Mouse (Mus musculus): ENCODE results near the gene Zfp810.
"Not testable (repeated sequence)": the region's sequence is repeated elsewhere in the genome, so short reads cannot be mapped to it uniquely, and the experiment has no call there.

Zfp810 gene

GRCm38 (mm10) chr9:22307156-22307919 lies at the start of gene Zfp810:
TSS of gene Zfp810 (minus strand) at chr9:22307648.
- peak; percentile 96 to 97 for DNase-seq

- DNase-seq, result no peak
These were observed 48.5 kb upstream of the Zfp810 start for GRCm38 (mm10) chr9:22355919-22356318.

GRCm38 (mm10) chr9:22353901-22354300 lies 46.5 kb upstream of the Zfp810 start:
- no peak for DNase-seq

GRCm38 (mm10) chr9:22353465-22353864 lies 46.0 kb upstream of the Zfp810 start:
- peak in 1 of 2 experiments; percentile 14 for DNase-seq

- DNase-seq, result no peak
These were observed 32.9 kb upstream of the Zfp810 start for GRCm38 (mm10) chr9:22340331-22340730.

- DNase-seq, result no peak
These were observed 29.8 kb upstream of the Zfp810 start for GRCm38 (mm10) chr9:22337217-22337616.

GRCm38 (mm10) chr9:22327475-22328387 lies 20.3 kb upstream of the Zfp810 start:
- peak; percentile 93 to 94 for DNase-seq

GRCm38 (mm10) chr9:22327099-22327474 lies 19.6 kb upstream of the Zfp810 start:
- DNase-seq, result peak; percentile 92 to 94

GRCm38 (mm10) chr9:22324579-22324978 lies 17.1 kb upstream of the Zfp810 start:
- no peak for DNase-seq

- DNase-seq, result no peak
These were observed 15.1 kb upstream of the Zfp810 start for GRCm38 (mm10) chr9:22322381-22323211.

GRCm38 (mm10) chr9:22319109-22319508 lies 11.7 kb upstream of the Zfp810 start:
- DNase-seq, result no peak

GRCm38 (mm10) chr9:22316047-22316446 lies 8.6 kb upstream of the Zfp810 start:
- not testable (repeated sequence) for DNase-seq

GRCm38 (mm10) chr9:22314066-22314465 lies 6.6 kb upstream of the Zfp810 start:
- peak; percentile 54 to 63 for DNase-seq

GRCm38 (mm10) chr9:22313218-22313617 lies 5.8 kb upstream of the Zfp810 start:
- DNase-seq, result peak; percentile 39 to 65

GRCm38 (mm10) chr9:22309651-22310050 lies 2.2 kb upstream of the Zfp810 start:
- DNase-seq, result peak; percentile 19 to 41

GRCm38 (mm10) chr9:22307920-22308262 lies 443 bp upstream of the Zfp810 start:
- DNase-seq, result not testable (repeated sequence)

GRCm38 (mm10) chr9:22306726-22307125 lies 722 bp downstream of the Zfp810 start:
- peak in 1 of 2 experiments; percentile 41 for DNase-seq

GRCm38 (mm10) chr9:22302199-22302598 lies 5.2 kb downstream of the Zfp810 start:
- DNase-seq, result no peak

- DNase-seq, result no peak
These were observed 28.7 kb downstream of the Zfp810 start for GRCm38 (mm10) chr9:22278733-22279132.

- DNase-seq, result no peak
These were observed 38.6 kb downstream of the Zfp810 start for GRCm38 (mm10) chr9:22268886-22269285.

- DNase-seq, result no peak
These were observed 44.8 kb downstream of the Zfp810 start for GRCm38 (mm10) chr9:22262611-22263010.

GRCm38 (mm10) chr9:22261594-22261993 lies 45.9 kb downstream of the Zfp810 start:
- DNase-seq, result no peak

GRCm38 (mm10) chr9:22260092-22260422 lies 47.4 kb downstream of the Zfp810 start:
- no peak for DNase-seq
